Mouse (Mus musculus) left cerebral cortex, adult 6 months (tissue): Measurements from ENCODE around the gene Gch1. TPM values are rescaled to one million over a fixed set of nuclear protein-coding genes. Genes with fewer than 3 reads are reported as not detected.

Experiments used
- long read RNA-seq, 2 experiments: library from polyadenylated mRNA; unstranded; transcript quantifications; one replicate each; pipeline ENCODE4 v2.0.0; 2019 to 2020
- polyA plus RNA-seq: library from polyadenylated mRNA; unstranded; fragments of <200 nt; fragmentation: Nextera tagmentation; gene quantifications from 2 replicates; pipeline ENCODE4 v1.2.3, GENCODE M21; 2021

Gene Gch1
- polyA plus RNA-seq, result 0.50 and 0.60 TPM in 2 replicates
- long read RNA-seq, experiment 1, transcript Gch1-201 (6 exons, 2,775 nt), result major isoform, 5 of 5 reads
- long read RNA-seq, experiment 1, partial matches to known transcripts, result 0 of 5 reads
- long read RNA-seq, experiment 1, other reads (novel, unspliced or antisense), result 0 of 5 reads
- long read RNA-seq, experiment 2, partial matches to known transcripts, result 0 of 1 reads
- long read RNA-seq, experiment 2, other reads (novel, unspliced or antisense), result 1 of 1 reads

DNA sequence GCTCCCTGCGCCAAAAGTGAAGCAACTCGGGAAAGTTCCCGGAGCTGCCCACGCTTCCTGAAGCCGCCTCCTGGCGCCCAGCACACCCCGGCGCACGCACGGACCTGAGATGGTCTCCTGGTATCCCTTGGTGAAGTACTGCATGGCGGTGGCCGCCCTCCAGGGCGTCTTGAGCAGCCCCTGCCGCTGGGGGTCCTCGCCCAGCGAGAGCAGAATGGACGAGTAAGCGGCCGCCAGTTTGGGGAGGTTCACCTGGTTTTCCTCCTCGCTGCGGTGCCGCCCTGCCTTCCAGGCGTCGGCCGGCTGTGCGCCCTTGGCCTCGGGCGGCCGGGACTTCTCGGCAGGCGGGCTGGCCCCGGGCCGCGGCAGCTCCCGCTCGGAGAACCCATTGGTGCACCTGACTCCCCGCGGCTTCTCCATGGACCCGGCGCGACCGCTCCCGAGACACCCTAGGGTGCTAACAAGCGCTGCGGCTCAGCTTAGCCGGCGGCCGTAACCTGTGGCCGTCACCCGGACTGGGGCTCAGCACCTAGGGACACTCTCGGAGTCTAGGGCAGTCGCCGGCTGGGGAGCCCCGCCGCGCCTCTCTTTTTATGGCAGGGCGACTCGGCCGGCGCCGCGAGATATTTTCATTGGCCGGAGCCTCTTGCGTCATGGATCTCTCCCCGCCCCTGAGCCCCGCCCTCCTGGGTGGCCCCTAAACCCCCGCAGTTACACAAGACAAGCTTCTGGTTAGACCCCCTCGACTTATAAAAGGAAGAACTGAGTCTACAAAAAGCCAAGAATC is at the start of gene Gch1:
Gch1 (minus strand) TSS at position 566 of the 787 bp plus-strand sequence.

Other genes with a start within 250 kb of the Gch1 start
- gene Wdhd1, start 87.4 kb upstream of the Gch1 start, polyA plus RNA-seq, result 0.90 and 1.0 TPM in 2 replicates
- 3.8 and 7.3 TPM in 2 replicates for gene Socs4, start 87.5 kb upstream of the Gch1 start, polyA plus RNA-seq
- 10.8 and 12.9 TPM in 2 replicates for gene Mapk1ip1l, start 108.9 kb upstream of the Gch1 start, polyA plus RNA-seq
- 1.7 and 2.0 TPM in 2 replicates for gene Lgals3, start 178.3 kb upstream of the Gch1 start, polyA plus RNA-seq
- 0.18 and 0.63 TPM in 2 replicates for gene Dlgap5, start 229.0 kb upstream of the Gch1 start, polyA plus RNA-seq